Mouse (Mus musculus) adrenal gland, postnatal 14 days (tissue): ENCODE data around the gene Cyth1. TPM values are rescaled to one million over a fixed set of nuclear protein-coding genes. Genes with fewer than 3 reads are reported as not detected.

Experiments
- DNase-seq: peaks from one replicate; pipeline ENCODE4 v3.0.0; 2021; ENCODE audit warnings: mixed read lengths
- long read RNA-seq, 2 experiments: library from polyadenylated mRNA; stranded (forward); transcript quantifications; one replicate each; pipeline ENCODE4 v2.0.0; 2021
- total RNA-seq: library from RNA; stranded (reverse); gene quantifications from 2 replicates; pipeline ENCODE4 v1.2.3, GENCODE M21; 2021

The Cyth1 gene
- 48.7 and 60.8 TPM in 2 replicates for total RNA-seq
- long read RNA-seq, experiment 1, partial matches to known transcripts: 0 of 27 reads
- long read RNA-seq, experiment 1, other reads (novel, unspliced or antisense): 24 of 27 reads
- long read RNA-seq, experiment 2, partial matches to known transcripts: 1 of 27 reads
- long read RNA-seq, experiment 2, other reads (novel, unspliced or antisense): 25 of 27 reads

DNA sequence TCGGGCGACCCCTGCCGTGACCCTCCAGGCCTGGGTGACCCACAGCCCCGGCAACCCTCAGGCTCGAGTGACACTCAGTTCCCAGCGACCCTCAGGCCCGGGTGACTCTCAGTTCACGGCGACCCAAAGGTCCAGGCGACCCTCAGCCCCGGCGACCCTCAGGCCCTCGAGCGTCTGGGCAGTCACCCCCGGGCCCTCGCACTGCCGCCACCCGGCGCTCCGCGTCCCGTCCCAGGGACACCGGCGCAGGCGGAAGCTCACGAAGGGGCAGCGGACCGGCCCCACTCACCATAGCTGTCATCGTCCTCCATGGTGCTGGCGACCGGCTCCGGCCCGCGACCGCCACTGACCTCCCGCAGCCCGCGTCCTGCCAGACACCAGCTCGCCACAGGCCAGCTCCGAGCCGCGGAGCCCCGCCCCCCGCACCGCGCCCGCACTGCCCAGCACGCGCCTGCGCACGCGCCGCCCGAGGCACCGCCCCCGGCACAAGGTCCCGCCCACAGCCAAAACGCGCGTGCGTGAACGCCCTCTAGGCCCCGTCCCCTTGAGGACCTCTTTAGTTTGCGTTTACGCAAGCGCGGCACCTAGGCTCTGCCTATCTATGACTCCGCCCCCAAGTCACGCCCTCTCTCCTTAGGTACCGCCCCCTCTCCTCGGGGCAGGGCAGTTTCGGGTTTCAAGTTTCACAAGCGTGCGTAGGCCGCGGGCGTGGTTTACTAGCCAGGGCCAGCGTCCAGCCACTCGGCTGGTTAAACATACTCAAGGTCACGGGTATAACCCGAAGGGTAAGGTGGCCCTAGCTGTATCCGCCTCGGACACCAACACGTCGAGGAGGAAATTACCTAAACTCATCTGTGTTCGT is at the start of gene Cyth1:
Gene Cyth1, minus strand, starts transcription at position 443 of the 862 bp plus-strand sequence.
- peak; percentile 100 for DNase-seq

DNA sequence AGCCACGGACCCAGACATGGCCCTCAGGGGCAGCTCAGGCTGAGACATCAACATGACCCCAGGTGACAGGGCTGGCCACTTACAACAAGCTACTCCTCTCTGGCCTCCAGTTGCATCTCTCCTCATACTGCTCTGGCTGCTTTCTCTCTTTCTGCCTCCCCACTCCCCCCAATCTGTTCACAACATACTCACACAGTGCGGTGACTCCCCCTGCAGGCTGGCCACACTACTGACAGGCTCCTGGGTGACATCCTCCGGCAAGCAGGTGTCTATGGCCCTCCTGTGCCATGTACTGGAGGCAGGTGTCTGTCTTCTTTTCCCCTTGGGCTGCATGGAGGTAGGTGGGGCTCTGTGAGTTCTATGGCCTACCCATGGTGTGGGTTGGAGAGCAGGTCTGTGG is 49.6 kb upstream of the Cyth1 start:
- no peak for DNase-seq

DNA sequence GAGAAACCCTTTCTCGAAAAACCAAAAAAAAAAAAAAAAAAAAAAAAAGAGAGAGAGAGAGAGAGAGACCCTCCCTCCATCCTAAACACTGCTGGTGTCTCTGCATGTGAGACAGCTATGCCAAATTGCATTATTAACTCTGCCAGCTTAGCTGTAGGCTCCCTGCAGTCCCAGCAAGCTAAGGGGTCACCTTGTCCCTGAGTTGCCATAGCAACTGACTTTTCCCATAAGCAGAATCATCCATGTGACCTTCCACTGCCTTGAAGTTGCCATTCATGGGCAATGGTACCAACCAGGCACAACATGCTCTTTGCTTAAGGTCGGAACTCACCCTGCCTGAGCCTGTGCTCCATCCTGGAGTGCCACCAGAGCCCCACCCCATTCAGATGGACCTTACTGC is 46.6 kb upstream of the Cyth1 start:
- no peak for DNase-seq

DNA sequence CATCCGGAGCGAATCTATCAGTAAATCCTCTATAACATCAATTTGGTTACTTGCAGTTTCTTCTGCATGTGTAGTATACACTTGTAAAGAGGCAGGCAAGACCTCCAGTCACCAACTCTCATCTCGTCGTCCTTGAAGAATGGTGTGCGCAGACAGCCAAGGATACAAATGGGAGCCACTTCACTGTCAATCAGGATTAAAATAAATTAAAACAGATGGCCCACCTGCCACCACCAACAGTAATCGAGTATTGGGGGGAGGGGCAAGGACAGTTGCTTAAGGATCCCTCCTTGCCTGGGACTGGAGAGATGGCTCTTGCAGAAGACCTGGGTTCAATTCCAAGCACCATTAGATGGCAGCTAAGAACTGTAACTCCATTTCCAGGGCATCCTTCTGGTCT is 44.3 kb upstream of the Cyth1 start:
- DNase-seq: no peak

DNA sequence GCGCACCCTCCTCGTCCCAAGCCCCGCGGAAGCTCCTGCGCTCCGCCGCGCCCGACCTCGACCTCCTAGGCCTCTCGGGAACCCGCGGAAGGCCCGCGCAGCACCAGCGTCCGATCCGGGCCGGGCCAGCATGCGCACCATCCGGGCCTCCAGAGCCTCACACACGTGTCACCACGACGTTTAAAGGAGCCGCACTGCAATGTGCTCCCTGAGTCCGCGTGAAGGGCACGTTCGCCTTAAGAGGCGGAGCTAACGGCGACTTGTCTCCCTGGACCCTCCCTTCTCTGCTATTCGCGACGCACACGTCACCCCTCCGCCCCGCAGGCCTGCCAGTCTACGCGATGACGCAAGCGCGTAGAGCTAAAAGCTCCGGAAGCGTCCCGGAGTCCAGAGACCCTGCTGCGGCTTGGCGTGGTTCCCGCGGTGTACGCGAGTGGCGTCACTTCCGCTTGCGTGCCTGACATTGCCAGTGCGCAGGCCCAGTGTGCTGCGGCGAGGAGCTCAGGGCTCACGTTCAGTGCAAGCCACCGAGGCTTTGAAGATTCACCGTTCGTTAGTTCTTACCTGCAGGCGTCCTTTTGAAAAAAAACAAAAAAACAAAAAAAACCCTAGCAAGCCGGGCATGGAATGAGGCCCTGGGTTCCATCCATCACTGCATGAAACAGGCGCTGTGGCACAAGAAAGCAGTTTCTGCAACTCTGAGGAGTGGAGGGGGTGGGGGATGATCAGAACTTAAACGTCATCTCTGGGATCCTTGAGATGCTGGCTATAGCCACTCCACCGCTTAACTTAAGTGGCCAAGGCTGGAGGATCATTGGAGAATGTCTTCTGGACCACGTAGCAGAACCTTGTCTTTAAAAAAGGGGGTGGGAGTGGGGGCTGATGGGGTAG is 41.9 kb upstream of the Cyth1 start, which contains the start of gene Usp36:
Gene Usp36, minus strand, starts transcription at position 246 of the 891 bp plus-strand sequence.
- peak; percentile 100 for DNase-seq

DNA sequence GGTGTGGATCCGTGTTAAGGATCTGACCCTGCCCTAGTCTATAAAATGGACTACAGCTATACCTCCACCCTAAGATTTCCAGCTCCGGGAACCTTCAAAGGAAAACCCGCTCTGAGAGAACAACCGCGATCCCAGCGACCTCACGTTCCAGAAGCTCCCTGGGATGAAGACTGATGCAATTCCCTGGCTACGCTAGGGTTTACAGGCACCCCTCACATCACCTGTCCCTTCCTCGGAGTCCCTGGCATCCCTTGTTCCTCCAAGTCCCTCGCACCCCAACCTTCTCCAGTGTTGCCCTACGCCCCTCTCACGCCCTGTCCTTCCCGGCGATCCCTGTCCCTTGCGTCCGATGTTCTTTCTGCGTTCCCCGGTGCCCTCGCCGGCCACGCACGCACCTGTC is 41.2 kb upstream of the Cyth1 start:
- no peak for DNase-seq

DNA sequence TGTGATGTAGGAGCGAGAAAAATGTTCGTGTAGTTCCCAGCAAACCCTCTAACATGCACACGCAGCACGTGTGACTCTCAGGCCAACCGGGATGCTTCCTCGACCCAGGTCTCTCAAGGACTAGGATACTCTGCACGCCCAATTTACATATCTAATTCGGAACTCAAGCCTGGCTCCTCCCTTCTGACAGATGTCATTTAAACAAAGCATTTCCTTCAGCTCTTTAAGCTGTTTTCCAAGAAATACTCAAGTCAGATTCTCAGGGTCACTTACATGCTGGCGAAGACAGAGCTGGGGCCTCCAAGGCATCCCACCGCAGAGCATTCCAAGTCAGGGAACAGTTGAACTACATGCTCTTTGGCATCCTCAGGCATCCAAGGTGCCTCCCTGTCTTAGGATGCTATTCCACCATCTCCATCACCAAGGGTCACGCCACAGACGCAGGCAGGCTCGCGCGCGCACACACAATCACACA is 40.7 kb upstream of the Cyth1 start:
- peak; percentile 45 for DNase-seq

DNA sequence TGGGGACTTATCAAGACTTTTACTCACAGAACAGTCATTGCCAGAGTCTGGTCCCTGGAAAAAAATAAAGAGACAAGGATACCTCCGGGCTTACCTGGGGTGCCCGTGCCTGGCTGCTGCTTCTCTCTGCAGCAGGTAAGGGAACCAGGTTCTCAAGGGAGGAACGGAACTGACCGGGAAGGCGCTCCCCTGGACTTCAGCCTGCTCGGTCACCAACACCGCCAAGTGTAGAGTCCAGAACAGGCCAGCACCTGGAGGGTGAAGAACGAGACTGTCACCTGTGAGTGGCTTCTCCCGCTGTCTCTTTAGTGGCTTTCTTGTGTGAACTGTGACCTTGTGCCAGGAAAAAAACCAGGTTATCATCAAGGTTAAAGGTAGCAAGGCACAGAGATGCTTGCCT is 39.2 kb upstream of the Cyth1 start:
- no peak for DNase-seq

DNA sequence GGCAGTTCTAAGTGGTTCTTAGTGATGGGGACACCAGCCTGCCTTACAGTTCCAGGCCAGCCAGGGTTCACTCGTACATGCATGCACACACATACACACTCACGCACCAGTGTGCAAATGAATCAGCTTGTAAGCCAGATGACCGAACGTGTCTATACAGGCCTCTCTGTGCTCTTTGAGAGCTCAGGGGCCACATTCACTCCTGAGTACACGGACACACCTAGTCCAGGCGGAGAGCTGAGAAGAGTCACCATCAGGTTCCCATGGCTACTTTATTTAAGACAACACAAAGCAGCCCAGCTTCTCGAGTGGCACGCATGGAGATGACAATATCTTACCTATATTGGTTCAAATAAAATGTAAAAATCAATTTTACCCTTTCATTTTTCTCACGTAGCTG is 38.0 kb upstream of the Cyth1 start:
- DNase-seq: no peak

DNA sequence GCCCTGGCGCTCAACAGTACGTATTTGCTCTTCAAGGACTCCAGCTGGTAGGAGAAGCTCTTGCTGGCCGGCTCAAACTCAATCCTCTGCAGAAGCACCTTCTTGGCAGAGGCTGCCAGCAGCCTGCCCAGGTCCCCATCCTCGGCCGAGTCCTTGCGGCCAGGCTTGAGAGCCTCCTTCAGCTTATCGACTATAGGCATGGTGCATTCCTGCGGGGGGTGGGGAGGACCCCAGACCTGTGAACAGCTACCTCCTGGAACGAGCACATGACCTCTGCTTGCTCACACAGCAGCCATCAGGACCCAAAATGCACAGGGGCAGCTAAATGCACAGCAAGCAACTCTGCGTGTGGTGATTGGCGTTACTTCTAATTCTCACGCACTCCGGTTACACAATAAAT is 37.4 kb upstream of the Cyth1 start:
- no peak for DNase-seq

DNA sequence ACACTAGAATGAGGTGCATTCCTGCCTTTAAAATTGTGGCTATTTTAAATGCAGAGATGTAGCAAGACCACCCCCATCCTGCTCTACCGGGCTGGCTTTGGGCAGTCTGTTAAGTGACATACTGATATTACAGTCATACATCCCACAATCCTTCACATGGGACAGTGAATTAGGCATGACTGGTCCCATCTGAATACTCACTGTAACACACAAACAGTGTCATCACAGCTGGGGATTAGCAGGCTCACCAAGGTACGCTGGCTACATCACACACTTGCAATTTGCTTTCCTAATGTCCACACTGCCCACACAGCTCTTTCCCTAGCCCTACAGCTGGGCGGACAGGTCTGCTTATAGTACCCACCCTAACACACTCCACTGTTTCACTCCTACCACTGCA is 31.8 kb upstream of the Cyth1 start:
- DNase-seq: no peak

DNA sequence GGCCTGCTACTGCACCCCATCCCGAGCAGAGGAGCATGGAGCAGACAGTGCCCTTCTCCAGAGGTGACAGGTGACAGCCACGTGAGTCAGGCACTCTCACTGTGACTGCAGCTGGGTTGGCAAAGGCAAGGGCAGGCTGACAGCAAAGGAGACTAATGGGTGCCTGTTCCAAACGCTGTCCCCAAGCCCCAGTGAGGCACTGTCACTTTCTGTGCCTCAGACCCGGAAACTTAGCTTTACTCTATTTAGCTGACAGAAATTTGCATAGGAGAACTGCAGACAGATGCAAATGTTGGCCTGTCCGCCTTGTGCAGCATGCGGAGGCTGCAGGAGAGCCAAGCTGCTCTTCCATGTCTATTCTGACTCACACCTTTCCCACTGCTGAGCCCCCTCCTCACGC is 27.9 kb upstream of the Cyth1 start:
- DNase-seq: no peak

DNA sequence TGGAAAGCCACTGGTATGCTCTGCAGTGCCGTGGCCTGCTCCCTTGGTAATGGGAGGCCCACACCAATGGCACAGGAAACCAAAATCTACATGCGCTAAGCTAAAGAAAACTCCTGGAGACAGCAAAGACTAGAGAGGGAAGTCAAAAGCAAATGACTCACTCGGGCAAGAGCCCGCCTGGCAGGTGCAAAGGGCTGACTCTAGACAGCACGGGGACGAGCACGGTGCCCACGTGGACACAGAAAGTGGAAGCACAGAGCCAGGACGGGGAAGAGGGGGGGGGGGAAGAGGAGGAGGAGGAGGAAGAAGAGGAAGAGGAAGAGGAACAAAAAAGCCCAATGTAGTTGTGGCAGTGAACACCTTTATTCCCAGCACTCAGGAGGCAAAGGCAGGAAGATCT is 26.7 kb upstream of the Cyth1 start:
- no peak for DNase-seq

DNA sequence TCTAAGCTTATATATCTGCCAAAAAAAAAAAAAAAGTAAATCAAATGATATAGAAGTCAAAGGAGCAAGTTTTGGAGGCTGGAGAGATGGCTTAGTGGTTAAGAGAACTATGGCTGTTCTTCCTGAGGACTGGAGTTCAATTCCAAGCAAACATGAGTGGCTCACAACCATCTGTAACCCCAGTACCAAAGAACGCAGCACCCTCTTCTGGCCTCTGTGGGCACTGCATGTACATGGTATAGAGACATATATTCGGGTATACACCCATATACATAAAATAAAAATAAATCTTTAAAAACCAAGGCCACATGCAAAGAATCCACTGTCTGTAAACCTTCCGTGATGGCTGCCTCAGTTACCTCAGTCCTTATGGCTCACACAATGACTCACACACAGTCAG is 21.4 kb upstream of the Cyth1 start:
- peak; percentile 38 for DNase-seq

DNA sequence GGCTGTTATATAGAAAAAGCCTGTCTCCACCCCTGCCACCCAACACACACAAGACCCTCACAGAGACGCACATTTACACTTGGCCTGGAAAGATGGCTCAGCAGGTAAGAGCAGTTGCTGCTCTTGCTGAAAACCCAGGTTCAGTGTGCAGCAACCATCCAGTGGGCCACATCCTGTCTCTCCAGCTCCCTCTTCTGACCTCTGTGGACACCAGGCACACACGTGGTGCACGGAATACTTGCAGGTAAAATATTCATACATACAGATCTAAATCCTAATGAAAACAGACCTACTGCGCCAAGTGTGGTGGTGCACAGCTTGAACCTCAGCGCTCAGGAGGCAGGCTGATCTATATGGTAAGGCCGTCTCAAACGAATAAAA is 18.3 kb upstream of the Cyth1 start:
- DNase-seq: peak; percentile 42

DNA sequence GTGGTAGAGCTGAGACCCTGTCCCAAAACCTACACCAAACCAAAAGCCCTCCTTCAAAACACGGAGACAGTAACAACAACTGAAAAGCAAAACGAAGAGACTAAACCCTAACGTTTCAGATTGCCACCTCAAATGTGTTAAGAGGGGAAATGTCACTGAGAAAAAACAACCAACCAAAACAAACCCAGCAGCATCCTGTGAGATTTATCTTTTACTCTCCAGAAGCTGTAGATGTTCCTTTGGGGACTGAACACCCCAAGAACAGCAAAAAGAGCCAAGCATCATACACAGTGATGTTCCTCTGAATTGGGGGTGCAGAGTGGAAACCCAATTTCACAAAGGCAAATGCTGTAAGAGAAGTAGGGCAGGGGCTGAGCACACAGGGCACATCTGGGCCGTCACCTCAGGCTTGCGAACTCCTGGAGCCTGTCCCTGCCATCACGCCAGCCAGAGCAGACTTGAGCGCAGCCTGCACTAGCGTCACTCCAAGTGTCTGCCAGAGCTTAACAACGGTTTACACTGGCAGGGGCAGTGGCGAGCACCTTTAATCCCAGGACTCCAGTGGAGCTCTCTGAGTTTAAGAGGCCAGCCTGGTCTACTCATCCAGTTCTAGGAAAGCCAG is 17.8 kb upstream of the Cyth1 start:
- peak; percentile 35 for DNase-seq

DNA sequence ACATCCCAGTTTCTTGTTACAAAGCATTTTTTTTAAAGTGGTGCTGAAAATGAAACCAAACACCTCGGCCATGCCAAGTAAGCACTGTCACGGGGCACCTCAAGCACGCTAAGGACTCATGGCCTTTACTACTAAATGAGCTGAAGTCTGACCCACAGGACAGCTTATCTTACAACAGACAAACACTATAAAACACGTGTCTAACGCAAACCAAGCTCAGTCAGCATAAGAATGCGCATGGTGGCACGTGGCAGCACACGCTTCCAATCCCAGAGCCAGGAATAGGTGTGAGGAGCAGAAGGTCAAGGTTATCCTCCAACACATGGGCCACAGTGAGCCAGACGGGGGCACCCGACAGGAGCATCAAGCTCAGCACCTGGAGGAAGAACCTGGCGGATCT is 17.2 kb upstream of the Cyth1 start:
- peak; percentile 59 for DNase-seq

DNA sequence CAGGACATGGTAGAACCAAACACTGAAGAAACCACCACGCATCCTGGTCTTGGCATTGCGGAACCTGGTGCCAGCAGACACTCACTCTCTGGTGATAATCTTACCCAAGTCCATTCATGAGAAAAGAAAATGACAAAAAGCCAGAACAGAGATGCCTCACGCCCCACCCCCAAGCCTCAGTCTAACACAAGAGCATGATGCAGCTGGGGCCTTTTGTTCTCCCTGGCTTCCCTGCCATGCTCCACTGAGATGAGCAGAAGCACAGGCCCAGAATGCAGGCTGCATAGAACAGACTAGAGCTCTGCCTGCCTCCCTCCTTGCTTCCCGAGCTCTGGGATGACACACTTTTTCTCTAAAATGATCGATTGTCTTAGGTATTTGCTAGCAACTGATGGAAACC is 14.8 kb upstream of the Cyth1 start:
- DNase-seq: no peak

DNA sequence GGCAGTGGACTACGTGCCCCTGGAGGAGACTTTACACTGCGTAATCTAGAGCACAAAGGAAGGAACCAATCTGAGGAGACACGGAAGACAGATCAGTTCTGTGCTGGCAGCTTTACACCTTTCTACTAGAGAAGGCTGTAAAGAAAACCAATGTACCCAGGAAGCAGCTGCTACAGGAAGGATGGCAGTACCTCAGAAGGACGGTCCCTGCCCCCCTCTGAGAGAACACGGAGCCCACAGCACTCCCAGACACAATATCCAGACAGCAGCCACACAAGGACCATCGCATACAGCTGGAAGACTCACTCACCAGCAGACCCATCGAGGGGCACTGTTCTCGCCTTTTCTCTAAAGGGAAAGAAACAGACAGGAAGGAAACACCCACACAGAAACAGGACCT is 11.7 kb upstream of the Cyth1 start:
- no peak for DNase-seq

DNA sequence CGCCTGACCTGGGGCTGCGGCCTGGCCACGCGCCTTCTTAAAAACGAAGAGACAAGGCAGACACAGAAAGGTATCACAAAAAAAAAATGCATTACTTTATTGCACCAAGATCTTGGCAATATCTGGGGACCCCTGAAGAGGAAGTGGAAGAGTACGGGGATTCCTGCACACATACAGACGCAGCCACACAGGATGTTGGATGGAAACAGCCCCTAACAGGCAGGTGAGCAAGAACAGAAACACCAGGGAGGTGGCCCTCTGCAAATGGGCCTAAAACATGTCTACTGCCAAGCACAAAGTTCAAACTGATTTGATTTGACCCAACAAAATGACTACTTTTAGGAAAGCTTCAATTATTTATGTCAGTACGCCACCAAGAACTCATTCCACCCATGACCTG is 11.2 kb upstream of the Cyth1 start:
- DNase-seq: no peak

DNA sequence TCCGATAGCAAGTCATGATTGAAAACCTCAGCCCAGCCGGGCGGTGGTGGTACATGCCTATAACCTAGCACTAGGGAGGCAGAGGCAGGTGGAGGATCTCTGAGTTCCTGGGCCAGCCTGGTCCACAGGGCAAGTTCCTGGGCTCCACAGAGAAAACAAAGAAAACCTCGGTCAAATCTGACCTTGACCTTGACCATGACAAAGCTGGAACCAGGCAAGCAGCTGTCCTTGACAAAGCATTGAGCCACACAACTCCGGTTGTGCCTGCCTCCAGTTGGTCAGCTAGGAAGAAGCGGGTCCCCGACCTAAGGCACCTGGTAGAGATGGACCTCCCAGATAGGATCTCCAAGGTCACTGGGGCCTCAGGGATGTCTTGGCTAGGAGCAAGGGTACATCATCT is 8.0 kb upstream of the Cyth1 start:
- DNase-seq: peak; percentile 54
